12 mouse cellular contexts compared by ENCODE assay signal in the genomic region with DNA sequence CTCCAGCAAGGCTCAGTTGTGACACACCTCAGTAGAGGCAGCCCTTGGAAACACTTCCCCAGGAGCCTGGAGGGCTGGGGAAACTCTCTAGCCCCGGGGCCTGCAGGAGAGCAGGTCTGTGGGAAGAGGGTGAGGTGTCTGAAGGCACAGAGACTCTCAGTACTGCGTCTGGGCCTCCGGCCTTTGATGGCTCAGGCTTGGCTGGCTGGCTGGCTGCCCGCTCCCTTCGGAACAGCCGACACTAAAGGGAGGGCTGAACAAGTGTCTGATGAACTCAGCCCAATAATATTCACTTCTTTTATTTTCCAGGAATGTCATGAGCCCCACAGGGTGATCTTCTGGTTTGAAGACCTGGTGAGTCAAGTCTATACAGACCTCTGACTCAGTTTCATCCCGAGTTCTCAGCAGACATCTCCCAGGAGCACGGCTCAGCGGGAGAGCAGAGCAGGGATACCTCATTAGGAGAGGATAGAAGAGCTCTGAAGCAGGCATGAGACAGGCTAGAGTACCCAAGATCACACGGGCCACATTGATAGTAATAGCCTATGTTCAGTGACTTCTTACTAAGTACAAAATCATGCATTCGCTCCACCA.
A peak's percentile ranks its signal among the peaks of the same experiment; 100 is the strongest.
DNase-seq lines count a peak whose midpoint lies in the region; ATAC-seq and TF ChIP-seq lines count a peak whose summit lies in the region.
"Had no signal": no experiment of that assay in that cellular context is flagged by ENCODE, and none has a peak within 500 bp of the region (broad histone marks: within the 10 kb centered on the region; RNA-seq: fewer than 3 reads in every experiment).

No protein-coding gene starts in this region.

- ATAC-seq in lung, embryonic 14.5 days (ENCODE audit: insufficient read depth), result no peak
- no peak for ATAC-seq in megakaryocyte-erythroid progenitor cell, adult 5-6 weeks (replicated peaks; ENCODE audit: low FRiP score, low TSS enrichment, poor library complexity, severe bottlenecking)
- ATAC-seq in megakaryocyte, adult 5-6 weeks (ENCODE audit: poor library complexity, severe bottlenecking), result no peak

- TF ChIP-seq CTCF in lung, embryonic 14.5 days (IDR thresholded peaks at IDR 0.05; ENCODE audit: low read depth), result no peak
- TF ChIP-seq CTCF in lung, adult 2 months (IDR thresholded peaks at IDR 0.05; ENCODE audit: insufficient read depth, low read length), result no peak
- TF ChIP-seq CTCF in gastrocnemius, adult 2 months (IDR thresholded peaks at IDR 0.05), result no peak
- TF ChIP-seq CTCF in olfactory bulb, adult 2 months (IDR thresholded peaks at IDR 0.05; ENCODE audit: insufficient read depth, low read depth, low read length), result no peak

- no peaks in the 10 kb centered on the region for H3K27me3 ChIP-seq in lung, embryonic 14.5 days (ENCODE audit: insufficient read depth, low read length)

- H3K4me2 ChIP-seq in lung, embryonic 14.5 days, result no peak overlapping the region

- 67% methylated on average over 11 of the region's 11 CpGs for WGBS in lung, embryonic 14.5 days
- 68% methylated on average over 11 of the region's 11 CpGs for WGBS in lung, adult 2 months
- WGBS in olfactory bulb, adult 2 months, result 40% methylated on average over 11 of the region's 11 CpGs

- no peak overlapping the region for H3K4me3 ChIP-seq in lung, embryonic 14.5 days (ENCODE audit: low read depth, low read length)
- H3K4me3 ChIP-seq in lung, adult 2 months (replicated peaks; ENCODE audit: extremely low read depth, low read depth, low read length), result no peak overlapping the region
- no peak overlapping the region for H3K4me3 ChIP-seq in gastrocnemius, adult 2 months
- no peak overlapping the region for H3K4me3 ChIP-seq in olfactory bulb, adult 2 months (ENCODE audit: insufficient read depth, low read depth, low read length)
- H3K4me3 ChIP-seq: forebrain, embryonic 10.5 days; megakaryocyte, embryonic 14.5 days had no signal

- intact Hi-C loops in gastrocnemius, adult 2 months (cut with DNase I), result no loop called here

- no peaks in the 10 kb centered on the region for H3K4me1 ChIP-seq in lung, embryonic 14.5 days (ENCODE audit: insufficient read depth)
- H3K4me1 ChIP-seq in lung, adult 2 months (ENCODE audit: control insufficient read depth, insufficient read depth, low read length), result no peaks in the 10 kb centered on the region
- H3K4me1 ChIP-seq in olfactory bulb, adult 2 months (ENCODE audit: control insufficient read depth, insufficient read depth, low read length), result peaks cover 19% of the 10 kb centered on the region
- H3K4me1 ChIP-seq: forebrain, embryonic 10.5 days; megakaryocyte, embryonic 14.5 days had no signal

- DNase-seq in cerebellum, postnatal 10 days, result peak; percentile 83 to 90
- no peak for DNase-seq in cerebellum, adult 9-11 months
- DNase-seq in lung, embryonic 14.5 days, result peak; percentile 44
- DNase-seq in lung, adult 2 months, result no peak
- peak; percentile 79 for DNase-seq in gastrocnemius, adult 2 months
- DNase-seq: B cell, adult 2 months; cerebellum, adult 9-10 months had no signal

- H3K9me3 ChIP-seq in lung, embryonic 14.5 days (ENCODE audit: low read depth, low read length), result no peaks in the 10 kb centered on the region
- H3K9me3 ChIP-seq: forebrain, embryonic 10.5 days had no signal

- H3K9ac ChIP-seq in lung, embryonic 14.5 days, result no peak overlapping the region

- no peak for TF ChIP-seq POLR2A in lung, adult 2 months (IDR thresholded peaks at IDR 0.05; ENCODE audit: borderline replicate concordance, extremely low read depth, low read depth, low read length)
- TF ChIP-seq POLR2A in olfactory bulb, adult 2 months (IDR thresholded peaks at IDR 0.05; ENCODE audit: insufficient read depth, low read depth, low read length), result no peak

- H3K27ac ChIP-seq in lung, embryonic 14.5 days (ENCODE audit: low read depth), result no peak overlapping the region
- H3K27ac ChIP-seq in gastrocnemius, adult 2 months, result no peak overlapping the region
- peak overlapping the region; percentile 41; the same call in 1 of the 2 replicates for H3K27ac ChIP-seq in olfactory bulb, adult 2 months (ENCODE audit: insufficient read depth, low read depth, low read length)
- H3K27ac ChIP-seq: forebrain, embryonic 10.5 days had no signal

- no peaks in the 10 kb centered on the region for H3K36me3 ChIP-seq in lung, embryonic 14.5 days (ENCODE audit: insufficient read depth)
- H3K36me3 ChIP-seq: forebrain, embryonic 10.5 days had no signal

Comparison
In these comparisons a context has a peak if more than half of its experiments do, and no peak if none do; other contexts are left out.
1. DNase-seq: peak in cerebellum, postnatal 10 days (2 of 2), lung, embryonic 14.5 days (single experiment) and gastrocnemius, adult 2 months (single experiment); none in cerebellum, adult 9-11 months (single experiment) and lung, adult 2 months (single experiment).